18 mouse cellular contexts compared by ENCODE assay signal in the genomic region with DNA sequence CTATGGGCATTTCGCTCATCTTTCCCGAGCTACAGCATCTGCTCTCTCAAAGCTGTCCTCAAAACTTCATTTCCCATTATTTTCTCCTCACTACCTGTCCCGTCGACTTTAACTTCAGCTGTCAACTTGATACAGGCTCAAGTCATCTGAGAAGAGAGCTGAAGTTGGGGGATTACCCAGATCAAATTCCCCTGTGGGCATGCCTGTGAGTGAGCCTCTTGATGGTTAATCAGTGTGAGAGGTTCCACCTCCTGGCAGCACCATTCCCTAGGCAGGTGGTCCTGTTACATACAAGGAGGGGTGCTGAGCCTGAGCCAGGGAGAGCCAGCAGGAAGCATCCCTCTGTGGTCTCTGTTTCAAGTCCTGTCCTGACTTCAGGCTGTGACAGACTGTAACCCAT.
"Had no signal": no experiment of that assay in that cellular context is flagged by ENCODE, and none has a peak within 500 bp of the region (broad histone marks: within the 10 kb centered on the region; RNA-seq: fewer than 3 reads in every experiment).

No protein-coding gene starts in this region.

- H3K4me3 ChIP-seq: liver, embryonic 13.5 days; liver, embryonic 15.5 days; midbrain, embryonic 12.5 days; myocyte; neural tube, embryonic 13.5 days; neural tube, embryonic 15.5 days had no signal

- H3K27me3 ChIP-seq: liver, embryonic 13.5 days; liver, embryonic 15.5 days; midbrain, embryonic 12.5 days; neural tube, embryonic 13.5 days; neural tube, embryonic 15.5 days had no signal

- ATAC-seq: liver, postnatal 0 days had no signal

- H3K9me3 ChIP-seq: liver, embryonic 15.5 days; midbrain, embryonic 12.5 days; neural tube, embryonic 13.5 days; neural tube, embryonic 15.5 days had no signal

- H3K36me3 ChIP-seq: liver, embryonic 13.5 days; liver, embryonic 15.5 days; midbrain, embryonic 12.5 days; neural tube, embryonic 13.5 days; neural tube, embryonic 15.5 days had no signal

- DNase-seq: liver, embryonic 13.5 days; liver, postnatal 0 days; lung, embryonic 14.5 days; lung, postnatal 10 days; lung, postnatal 4 days; midbrain, embryonic 14.5 days; right cerebral cortex, adult 18-20 months; right cerebral cortex, postnatal 25 days; right cerebral cortex, postnatal 4 days; spleen, adult 18-20 months; thymus, adult 18-20 months; thymus, postnatal 14 days; thymus, postnatal 36 days had no signal

- H3K9ac ChIP-seq: liver, embryonic 13.5 days; liver, embryonic 15.5 days; liver, postnatal 0 days; lung, embryonic 14.5 days; midbrain, embryonic 12.5 days; neural tube, embryonic 13.5 days; neural tube, embryonic 15.5 days had no signal

- H3K27ac ChIP-seq: liver, embryonic 13.5 days; liver, embryonic 15.5 days; midbrain, embryonic 12.5 days; neural tube, embryonic 13.5 days; neural tube, embryonic 15.5 days had no signal

- H3K4me1 ChIP-seq: liver, embryonic 13.5 days; liver, embryonic 15.5 days; midbrain, embryonic 12.5 days had no signal

- H3K4me2 ChIP-seq: liver, embryonic 13.5 days; liver, embryonic 15.5 days; lung, embryonic 14.5 days; midbrain, embryonic 12.5 days; neural tube, embryonic 13.5 days; neural tube, embryonic 15.5 days had no signal
